Mouse (Mus musculus) megakaryocyte, embryonic 14.5 days (primary cell): ENCODE measurements around the gene Srrm3. TPM values are rescaled to one million over a fixed set of nuclear protein-coding genes. Genes with fewer than 3 reads are reported as not detected.
A peak's percentile ranks its signal among the peaks of the same experiment; 100 is the strongest.

Experiments
- H3K27me3 ChIP-seq: replicated peaks from 2 replicates; pipeline ENCODE3; 2012; ENCODE audit warnings: inconsistent platforms
- H3K36me3 ChIP-seq: replicated peaks from 2 replicates; pipeline ENCODE3; 2012; ENCODE audit warnings: low read length, inconsistent platforms, mixed read lengths
- H3K4me1 ChIP-seq: 2 replicates; pipeline ENCODE4 v1.6.1; 2012; ENCODE audit warnings: inconsistent platforms
- H3K4me3 ChIP-seq: replicated peaks from 2 replicates; pipeline ENCODE3; 2012; ENCODE audit warnings: moderate library complexity, mild to moderate bottlenecking, inconsistent platforms
- H3K9me3 ChIP-seq: 2 replicates; pipeline ENCODE4 v1.6.1; 2012; ENCODE audit warnings: inconsistent platforms
- FLI1 ChIP-seq: IDR thresholded peaks from 2 replicates; pipeline ENCODE4 v1.6.1; 2012; ENCODE audit warnings: low read length, inconsistent platforms, mixed read lengths
- GATA1 ChIP-seq: IDR thresholded peaks from 3 replicates; pipeline ENCODE4 v1.6.1; 2012; ENCODE audit warnings: mixed read lengths, low read length, inconsistent platforms, borderline replicate concordance
- polyA plus RNA-seq: library from polyadenylated mRNA; stranded (reverse); fragments of >175 nt; gene quantifications from 2 replicates; pipeline ENCODE4 v1.2.3, GENCODE M21; 2012; ENCODE audit warnings: low replicate concordance; ENCODE audit not compliant: insufficient read depth

Srrm3 gene
- polyA plus RNA-seq, 1 experiment = 0.13 TPM

DNA sequence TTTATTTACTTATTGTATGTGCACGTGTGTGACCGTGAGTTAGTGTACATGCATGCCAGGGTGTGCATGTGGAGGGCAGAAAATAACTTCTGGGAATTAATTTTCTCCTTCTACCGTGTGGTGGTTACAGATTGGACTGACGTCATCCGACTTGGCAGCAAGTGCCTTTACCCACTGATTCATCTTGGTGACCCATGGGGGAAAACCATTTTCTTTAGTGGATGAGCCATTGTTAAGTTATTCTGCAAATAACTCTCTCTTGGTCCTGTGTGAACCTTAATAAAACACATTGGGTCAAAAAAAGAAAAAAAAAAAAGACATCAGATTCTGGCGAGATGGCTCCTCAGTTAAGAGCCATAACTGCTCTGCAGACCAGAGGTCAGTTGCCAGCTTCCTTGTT lies 35.0 kb downstream of the Srrm3 start:
- TF ChIP-seq FLI1 (no peak), GATA1 (no peak)
- H3K9me3 ChIP-seq = no peaks in the 10 kb centered on the region; the same call in 1 of the 2 replicates
- no peak overlapping the region for H3K4me3 ChIP-seq
- H3K4me1 ChIP-seq = no peaks in the 10 kb centered on the region
- H3K27me3 ChIP-seq = peaks cover 27% of the 10 kb centered on the region
- H3K36me3 ChIP-seq = no peaks in the 10 kb centered on the region

DNA sequence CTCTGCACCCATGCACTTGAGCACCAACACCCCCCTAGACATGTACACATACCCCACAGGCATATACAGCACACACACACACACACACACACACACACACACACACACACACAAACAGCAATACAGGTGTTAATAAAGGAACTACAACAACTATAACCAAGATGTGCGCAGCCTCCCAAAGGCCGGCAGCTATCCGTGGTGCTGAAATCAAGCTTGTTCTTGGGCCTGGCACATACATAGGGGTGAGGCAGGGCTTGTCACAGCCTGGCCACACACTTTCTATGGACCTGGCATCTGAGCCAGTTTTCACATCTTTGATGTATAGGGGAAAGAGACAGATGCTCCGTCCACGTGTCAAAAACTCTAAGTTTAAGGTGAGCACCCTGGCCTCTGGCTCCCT lies 36.7 kb downstream of the Srrm3 start:
- H3K9me3 ChIP-seq = peaks cover 13% of the 10 kb centered on the region
- H3K4me3 ChIP-seq = no peak overlapping the region
- H3K27me3 ChIP-seq = peaks cover 38% of the 10 kb centered on the region
- no peaks in the 10 kb centered on the region for H3K36me3 ChIP-seq
- TF ChIP-seq GATA1 = no peak
- no peak for TF ChIP-seq FLI1
- H3K4me1 ChIP-seq = no peaks in the 10 kb centered on the region

DNA sequence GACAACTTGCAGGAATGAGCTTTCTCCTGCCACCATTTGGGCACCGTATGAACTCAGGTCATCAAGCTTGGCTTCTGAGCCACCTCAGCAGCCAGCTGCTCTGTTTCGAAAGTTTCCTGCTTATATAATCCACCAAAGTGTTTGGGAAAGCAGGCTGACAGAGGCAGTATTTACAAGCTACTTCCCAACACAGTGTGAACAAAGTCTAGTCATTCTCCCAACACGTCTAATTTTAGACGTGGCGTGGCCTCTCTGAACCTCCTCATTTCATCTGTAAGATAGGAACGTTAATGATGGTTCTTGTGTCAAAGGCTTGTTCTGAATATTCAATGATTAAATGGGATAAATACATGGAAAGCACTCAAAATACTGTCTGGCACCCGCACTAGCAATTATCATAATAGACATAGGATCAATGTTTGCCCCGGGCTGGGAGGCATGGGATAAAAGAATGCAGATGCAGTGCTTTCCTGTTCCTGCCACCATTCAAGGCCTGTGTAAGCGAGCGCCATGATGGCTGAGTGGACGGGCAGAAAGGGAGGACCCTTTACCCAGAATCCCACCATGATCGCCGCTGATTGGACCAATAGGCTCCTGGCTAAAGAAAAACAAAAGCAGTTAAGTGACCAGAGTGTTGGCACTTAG lies 39.1 kb downstream of the Srrm3 start:
- no peak overlapping the region for H3K4me3 ChIP-seq
- TF ChIP-seq GATA1 = no peak
- no peak for TF ChIP-seq FLI1
- no peaks in the 10 kb centered on the region for H3K36me3 ChIP-seq
- H3K27me3 ChIP-seq = peaks cover 48% of the 10 kb centered on the region
- H3K4me1 ChIP-seq = no peaks in the 10 kb centered on the region
- peaks cover 13% of the 10 kb centered on the region for H3K9me3 ChIP-seq

DNA sequence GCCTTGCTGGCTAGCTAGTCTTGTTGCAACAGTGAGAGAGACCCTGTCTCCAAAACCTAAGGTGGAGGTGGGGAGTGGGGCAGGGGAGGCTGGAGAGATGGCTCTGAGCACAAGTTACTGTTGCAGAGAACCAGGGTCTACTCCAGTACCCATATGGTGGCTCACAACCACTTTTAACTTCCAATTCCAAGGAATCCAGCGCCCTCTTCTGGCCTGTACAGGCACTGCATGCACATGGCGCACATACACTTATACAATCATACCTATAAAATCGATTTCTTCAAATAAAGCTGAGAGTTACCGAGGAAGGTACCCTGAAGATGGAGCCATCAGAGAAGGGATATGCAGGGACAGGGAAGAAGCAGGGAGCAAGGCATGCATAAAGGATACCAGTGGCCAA lies 40.8 kb downstream of the Srrm3 start:
- peaks cover 58% of the 10 kb centered on the region for H3K27me3 ChIP-seq

DNA sequence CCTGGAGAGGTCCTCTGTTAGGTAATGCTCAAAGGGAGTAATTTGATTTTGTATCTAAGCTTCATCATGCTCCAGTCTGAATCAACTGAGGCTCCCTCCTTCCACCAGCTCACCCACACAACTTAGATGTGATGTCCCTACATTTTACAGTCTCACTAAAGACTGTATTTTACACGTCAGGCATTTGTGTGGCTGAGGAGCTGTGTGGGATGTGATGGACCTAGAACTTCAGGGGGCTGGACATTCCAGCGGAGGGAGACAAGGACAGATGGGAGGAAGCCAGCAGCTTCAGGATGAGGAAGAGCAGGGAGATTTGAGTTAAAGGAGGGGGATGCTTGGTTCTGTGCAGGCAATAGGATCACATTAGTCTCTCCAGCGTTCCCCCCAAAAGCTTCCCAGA lies 41.2 kb downstream of the Srrm3 start:
- TF ChIP-seq GATA1 (no peak), FLI1 (no peak)
- no peak overlapping the region for H3K4me3 ChIP-seq
- H3K36me3 ChIP-seq = no peaks in the 10 kb centered on the region
- peaks cover 8% of the 10 kb centered on the region; the same call in 1 of the 2 replicates for H3K4me1 ChIP-seq
- H3K9me3 ChIP-seq = peaks cover 13% of the 10 kb centered on the region
- H3K27me3 ChIP-seq = peaks cover 58% of the 10 kb centered on the region

More for the DNA sequence above, 40.8 kb downstream of the Srrm3 start:
- no peak for TF ChIP-seq FLI1
- Histone ChIP-seq H3K9me3 (peaks cover 13% of the 10 kb centered on the region), H3K36me3 (no peaks in the 10 kb centered on the region), H3K4me3 (no peak overlapping the region), H3K4me1 (peaks cover 6% of the 10 kb centered on the region; the same call in 1 of the 2 replicates)

DNA sequence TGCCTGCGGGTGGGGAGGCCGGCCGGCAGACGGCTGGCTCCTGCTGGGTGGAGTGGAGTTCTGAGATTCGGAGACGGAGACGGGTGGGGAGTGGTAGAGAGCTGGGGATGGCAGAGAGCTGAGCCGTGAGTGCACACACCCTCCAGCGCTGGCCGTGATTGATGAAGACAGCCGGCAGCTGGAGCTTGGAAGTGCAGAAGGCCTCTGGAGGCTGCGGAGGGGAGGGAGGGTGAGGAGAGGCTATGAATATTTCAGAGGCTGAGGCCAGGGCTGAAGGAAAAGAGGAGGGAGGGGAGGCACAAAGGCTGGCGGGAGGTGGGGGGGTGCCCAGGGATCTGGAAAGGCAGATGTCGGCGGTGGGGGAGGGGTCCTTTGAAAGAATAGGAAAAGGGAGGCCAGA lies 44.3 kb downstream of the Srrm3 start:
- Histone ChIP-seq H3K36me3 (no peaks in the 10 kb centered on the region), H3K27me3 (peaks cover 81% of the 10 kb centered on the region), H3K4me1 (peaks cover 12% of the 10 kb centered on the region; the same call in 1 of the 2 replicates), H3K9me3 (peaks cover 13% of the 10 kb centered on the region), H3K4me3 (no peak overlapping the region)
- TF ChIP-seq GATA1 = no peak
- no peak for TF ChIP-seq FLI1

DNA sequence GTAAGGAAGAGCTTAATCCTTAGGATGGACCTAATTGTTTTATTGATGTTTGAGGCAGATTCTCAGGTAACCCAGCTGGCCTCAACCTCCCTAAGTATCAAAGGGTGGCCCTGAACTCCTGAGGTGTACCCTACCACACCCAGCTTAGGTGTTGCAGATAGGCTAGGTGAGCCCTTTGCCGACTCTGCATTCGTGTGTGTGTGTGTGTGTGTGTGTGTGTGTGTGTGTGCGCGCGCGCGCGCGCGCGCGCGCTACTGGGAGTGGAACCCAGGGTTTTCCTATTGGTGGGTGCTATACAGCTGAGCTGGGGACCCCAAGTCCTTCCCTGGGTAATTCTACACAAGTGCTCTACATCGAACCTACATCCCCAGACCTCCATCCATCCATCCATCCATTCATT lies 44.8 kb downstream of the Srrm3 start:
- Histone ChIP-seq H3K4me3 (no peak overlapping the region), H3K4me1 (peaks cover 12% of the 10 kb centered on the region; the same call in 1 of the 2 replicates), H3K36me3 (no peaks in the 10 kb centered on the region), H3K27me3 (peaks cover 83% of the 10 kb centered on the region), H3K9me3 (peaks cover 13% of the 10 kb centered on the region)
- no peak for TF ChIP-seq FLI1

DNA sequence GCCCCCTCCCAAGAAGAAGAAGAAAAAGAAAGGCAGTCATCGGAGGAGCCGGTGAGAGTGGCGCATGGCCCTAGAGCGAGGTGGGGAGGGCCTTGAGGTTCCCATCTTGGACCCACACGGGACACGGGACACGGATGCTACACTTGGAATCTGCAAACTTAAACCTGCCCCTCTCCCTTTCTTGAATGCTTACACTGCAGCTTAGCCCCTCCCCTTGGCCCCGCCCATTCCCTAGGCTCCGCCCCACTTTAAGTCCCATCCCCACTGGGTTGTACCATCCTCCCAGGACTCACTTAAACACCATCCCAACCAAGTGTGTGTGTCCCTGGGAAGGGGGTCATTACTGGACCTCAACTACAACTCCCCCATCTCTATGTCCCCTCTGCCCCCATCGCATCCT lies 45.7 kb downstream of the Srrm3 start:
- Histone ChIP-seq H3K4me3 (peak overlapping the region; percentile 17), H3K4me1 (peaks cover 17% of the 10 kb centered on the region; the same call in 1 of the 2 replicates), H3K27me3 (peaks cover 86% of the 10 kb centered on the region), H3K9me3 (peaks cover 8% of the 10 kb centered on the region), H3K36me3 (no peaks in the 10 kb centered on the region)
- no peak for TF ChIP-seq GATA1
- TF ChIP-seq FLI1 = no peak

DNA sequence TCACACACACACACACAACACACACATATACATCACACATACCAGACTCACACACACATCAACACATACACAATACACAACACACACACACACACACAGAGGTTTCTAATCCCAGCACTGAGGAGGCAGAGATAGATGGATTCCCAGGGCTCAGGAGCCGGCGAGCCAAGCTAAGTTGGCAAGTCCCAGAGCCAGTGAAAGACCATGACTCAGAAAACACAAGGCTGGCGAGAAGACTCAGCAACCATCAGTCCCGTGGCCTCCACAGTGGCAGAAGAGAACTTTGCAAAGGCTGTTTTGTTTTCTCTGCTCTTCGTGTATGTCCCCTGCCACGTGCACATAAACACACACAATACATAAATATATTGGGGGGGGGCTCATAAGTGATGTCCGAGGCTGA lies 47.0 kb downstream of the Srrm3 start:
- Histone ChIP-seq H3K9me3 (peaks cover 13% of the 10 kb centered on the region), H3K27me3 (peaks cover 92% of the 10 kb centered on the region), H3K4me3 (no peak overlapping the region), H3K36me3 (no peaks in the 10 kb centered on the region), H3K4me1 (peaks cover 17% of the 10 kb centered on the region; the same call in 1 of the 2 replicates)
- no peak for TF ChIP-seq GATA1
- TF ChIP-seq FLI1 = no peak

DNA sequence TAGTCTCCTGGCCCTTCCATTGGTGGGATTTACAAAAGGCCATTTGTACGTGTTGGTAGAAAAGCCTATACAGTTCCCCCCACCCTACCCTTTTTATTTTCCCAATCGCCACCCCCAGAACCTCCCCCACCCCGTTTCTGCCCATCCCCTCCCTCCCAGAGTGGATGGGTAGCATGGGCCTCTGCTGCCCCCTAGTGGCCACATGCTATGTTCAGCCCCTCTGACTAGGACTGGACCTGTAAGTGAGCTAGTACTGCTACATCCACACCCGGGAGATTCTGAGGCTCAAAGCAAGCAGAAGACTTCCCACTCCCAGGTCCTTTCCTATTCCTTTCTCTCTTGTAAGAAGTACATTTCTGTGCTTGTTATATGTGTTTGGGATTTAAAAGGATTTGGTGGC lies 48.5 kb downstream of the Srrm3 start:
- H3K27me3 ChIP-seq = peaks cover 89% of the 10 kb centered on the region
- H3K4me1 ChIP-seq = peaks cover 17% of the 10 kb centered on the region; the same call in 1 of the 2 replicates
- H3K4me3 ChIP-seq = no peak overlapping the region
- no peaks in the 10 kb centered on the region for H3K36me3 ChIP-seq
- H3K9me3 ChIP-seq = peaks cover 13% of the 10 kb centered on the region
- TF ChIP-seq GATA1 (no peak), FLI1 (no peak)
